Mouse (Mus musculus) common myeloid progenitor, adult 5-6 weeks (primary cell): Measurements from ENCODE around the gene C1d. TPM values are rescaled to one million over a fixed set of nuclear protein-coding genes. Genes with fewer than 3 reads are reported as not detected.
"Not testable (repeated sequence)": the region's sequence is repeated elsewhere in the genome, so short reads cannot be mapped to it uniquely, and the experiment has no call there.

ENCODE experiments used
- ATAC-seq: replicated peaks from 2 replicates; pipeline ENCODE4 v1.8.0; 2016; ENCODE audit warnings: low read depth, mild to moderate bottlenecking, moderate TSS enrichment, inconsistent platforms; ENCODE audit not compliant: poor library complexity, severe bottlenecking
- total RNA-seq: library from RNA; stranded (forward); fragments of 200-1000, 187-1606 nt; gene quantifications from 2 replicates; pipeline ENCODE4 v1.2.3, GENCODE M21; 2017

C1d gene
- 88.5 and 95.0 TPM in 2 replicates for total RNA-seq

GRCm38 (mm10) chr11:17257443-17257842 lies at the start of gene C1d:
Gene C1d (plus strand): TSS chr11:17257579.
- ATAC-seq, result peak; percentile 96

GRCm38 (mm10) chr11:17211258-17212140 lies 45.9 kb upstream of the C1d start, which contains the start of gene Pno1:
Gene Pno1 (minus strand): TSS chr11:17211568.
- peak; percentile 90 for ATAC-seq

- peak; percentile 40 for ATAC-seq
Measured at GRCm38 (mm10) chr11:17212141-17212495, 45.3 kb upstream of the C1d start.

GRCm38 (mm10) chr11:17212903-17213509 lies 44.4 kb upstream of the C1d start:
- ATAC-seq, result no peak

- ATAC-seq, result no peak
Measured at GRCm38 (mm10) chr11:17215475-17215874, 41.9 kb upstream of the C1d start.

- ATAC-seq, result no peak
Measured at GRCm38 (mm10) chr11:17221126-17221525, 36.3 kb upstream of the C1d start.

GRCm38 (mm10) chr11:17232792-17233191 lies 24.6 kb upstream of the C1d start:
- no peak for ATAC-seq

- peak; percentile 95 for ATAC-seq
Measured at GRCm38 (mm10) chr11:17236449-17237037, 20.8 kb upstream of the C1d start.

GRCm38 (mm10) chr11:17238598-17238997 lies 18.8 kb upstream of the C1d start:
- ATAC-seq, result not testable (repeated sequence)

GRCm38 (mm10) chr11:17248715-17249114 lies 8.7 kb upstream of the C1d start:
- no peak for ATAC-seq

GRCm38 (mm10) chr11:17256813-17257365 lies 490 bp upstream of the C1d start:
- ATAC-seq, result no peak

- peak; percentile 74 for ATAC-seq
Measured at GRCm38 (mm10) chr11:17257861-17258260, 482 bp downstream of the C1d start.

- ATAC-seq, result no peak
Measured at GRCm38 (mm10) chr11:17267176-17267575, 9.8 kb downstream of the C1d start.

GRCm38 (mm10) chr11:17268801-17269200 lies 11.4 kb downstream of the C1d start:
- ATAC-seq, result no peak

- ATAC-seq, result peak; percentile 86
Measured at GRCm38 (mm10) chr11:17279959-17280358, 22.6 kb downstream of the C1d start.

GRCm38 (mm10) chr11:17284055-17284454 lies 26.7 kb downstream of the C1d start:
- ATAC-seq, result peak; percentile 85

GRCm38 (mm10) chr11:17288884-17289283 lies 31.5 kb downstream of the C1d start:
- ATAC-seq, result no peak

- ATAC-seq, result no peak
Measured at GRCm38 (mm10) chr11:17306007-17306891, 48.9 kb downstream of the C1d start.

GRCm38 (mm10) chr11:17307457-17307856 lies 50.1 kb downstream of the C1d start:
- no peak for ATAC-seq
